Mouse (Mus musculus): ENCODE data around the gene Ltn1. TPM values are rescaled to one million over a fixed set of nuclear protein-coding genes. Genes with fewer than 3 reads are reported as not detected.

Ltn1 gene
- not detected in 2 replicates for polyA plus RNA-seq (2012; ENCODE audit: insufficient read depth, insufficient read length, low replicate concordance, missing spikeins)

DNA sequence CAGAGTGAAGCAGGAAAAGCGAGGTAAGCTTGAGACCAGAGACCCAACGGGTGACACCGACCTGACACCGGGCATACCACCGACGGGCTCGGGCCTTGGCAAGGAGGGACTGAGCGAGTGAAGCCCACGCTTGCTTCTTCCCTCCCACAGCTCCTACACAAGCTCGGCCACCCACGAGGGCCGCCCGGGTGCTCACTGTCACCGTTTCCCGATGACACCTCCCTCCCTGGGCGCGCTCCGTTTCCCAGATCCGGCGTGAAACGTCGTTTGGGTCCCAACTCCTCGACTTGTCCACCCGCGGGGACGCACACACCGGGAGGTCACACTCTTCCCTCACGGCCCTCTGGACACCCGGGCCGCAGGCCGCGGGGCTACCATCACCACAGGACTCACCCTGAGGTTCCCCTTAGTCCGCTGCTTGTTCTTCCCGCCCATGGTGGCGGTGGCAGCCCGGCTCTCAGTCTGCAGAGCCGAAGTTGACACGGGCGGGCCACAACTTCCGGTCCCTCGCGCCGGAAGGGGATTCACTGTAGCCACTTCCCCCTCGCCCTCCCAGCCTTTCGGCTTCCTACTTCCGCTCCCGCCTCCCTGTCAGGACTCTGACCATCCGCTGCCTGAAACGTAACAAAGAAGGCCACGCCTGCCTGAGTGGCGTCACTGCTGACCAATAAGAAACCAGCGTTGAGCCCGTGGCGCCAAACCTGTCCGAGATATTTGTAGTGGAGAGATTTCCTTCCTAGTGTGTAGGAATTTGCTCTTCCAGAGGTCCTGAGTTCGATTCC lies at the start of gene Ltn1:
Gene Ltn1, minus strand, starts transcription at position 580 of the 782 bp plus-strand sequence.
- Histone ChIP-seq H3K27ac (ENCODE audit: insufficient read depth, low read depth, low read length) (no peak within 1 kb of the TSS), H3K4me3 (ENCODE audit: insufficient read depth, low read depth, low read length) (peak within 1 kb of the TSS; percentile 80), H3K4me1 (ENCODE audit: control insufficient read depth, insufficient read depth, low read length) (no peaks in the 10 kb centered on the region)
- TF ChIP-seq POLR2A (IDR thresholded peaks at IDR 0.05; ENCODE audit: insufficient read depth, low read depth, low read length) (peak; percentile 64; the same call in 1 of the 2 replicates), CTCF (IDR thresholded peaks at IDR 0.05; ENCODE audit: insufficient read depth, low read depth, low read length) (no peak)
- WGBS: under 1% methylated on average over 56 of the region's 56 CpGs

- WGBS: 86% methylated on average over 4 of the region's 4 CpGs
- no peaks in the 10 kb centered on the region for H3K4me1 ChIP-seq (ENCODE audit: control insufficient read depth, insufficient read depth, low read length)
- no peak for TF ChIP-seq POLR2A (IDR thresholded peaks at IDR 0.05; ENCODE audit: insufficient read depth, low read depth, low read length)
- no peak for TF ChIP-seq CTCF (IDR thresholded peaks at IDR 0.05; ENCODE audit: insufficient read depth, low read depth, low read length)
- no peak overlapping the region for H3K27ac ChIP-seq (ENCODE audit: insufficient read depth, low read depth, low read length)
- H3K4me3 ChIP-seq (ENCODE audit: insufficient read depth, low read depth, low read length): no peak overlapping the region
These were observed 38.2 kb upstream of the Ltn1 start for GRCm38 (mm10) chr16:87470579-87470978.

GRCm38 (mm10) chr16:87458752-87459151 lies 26.3 kb upstream of the Ltn1 start:
- no peak overlapping the region for H3K4me3 ChIP-seq (ENCODE audit: insufficient read depth, low read depth, low read length)
- WGBS: 98% methylated on average over 3 of the region's 3 CpGs
- H3K4me1 ChIP-seq (ENCODE audit: control insufficient read depth, insufficient read depth, low read length): peaks cover 7% of the 10 kb centered on the region
- H3K27ac ChIP-seq (ENCODE audit: insufficient read depth, low read depth, low read length): no peak overlapping the region
- TF ChIP-seq POLR2A (IDR thresholded peaks at IDR 0.05; ENCODE audit: insufficient read depth, low read depth, low read length) (no peak), CTCF (IDR thresholded peaks at IDR 0.05; ENCODE audit: insufficient read depth, low read depth, low read length) (no peak)

DNA sequence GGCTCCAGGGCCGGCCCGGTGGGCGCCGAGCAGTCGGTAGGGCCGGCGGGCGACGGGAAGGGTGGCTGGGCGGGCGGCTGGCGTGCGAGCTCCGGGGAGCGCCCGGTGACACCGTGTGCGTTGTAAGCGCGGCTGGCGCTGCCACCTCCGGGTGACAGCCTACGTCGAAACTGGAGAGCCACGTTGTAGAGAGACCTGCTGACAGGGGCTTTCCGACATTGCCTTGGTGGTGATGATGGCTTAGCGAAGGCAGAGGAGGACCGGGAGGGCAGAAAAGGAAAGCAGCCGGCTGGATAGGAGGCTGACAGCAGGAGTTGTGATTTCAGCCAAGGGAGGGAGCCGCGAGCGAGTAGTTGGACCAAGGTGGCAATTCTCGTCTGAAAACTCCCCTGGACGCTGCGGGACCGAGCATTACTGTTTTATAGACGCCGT lies 22.8 kb upstream of the Ltn1 start:
- Histone ChIP-seq H3K4me1 (ENCODE audit: control insufficient read depth, insufficient read depth, low read length) (peaks cover 7% of the 10 kb centered on the region), H3K27ac (ENCODE audit: insufficient read depth, low read depth, low read length) (0 out of 2 replicates have a peak overlapping the region, but pooled peaks have one; percentile 61), H3K4me3 (ENCODE audit: insufficient read depth, low read depth, low read length) (peak overlapping the region; percentile 99)
- no peak for TF ChIP-seq CTCF (IDR thresholded peaks at IDR 0.05; ENCODE audit: insufficient read depth, low read depth, low read length)
- peak; percentile 7; the same call in 1 of the 2 replicates for TF ChIP-seq POLR2A (IDR thresholded peaks at IDR 0.05; ENCODE audit: insufficient read depth, low read depth, low read length)
- under 1% methylated on average over 38 of the region's 38 CpGs for WGBS

- 7% methylated on average over 45 of the region's 45 CpGs for WGBS
- no peak for TF ChIP-seq CTCF (IDR thresholded peaks at IDR 0.05; ENCODE audit: insufficient read depth, low read depth, low read length)
- peak; percentile 72 for TF ChIP-seq POLR2A (IDR thresholded peaks at IDR 0.05; ENCODE audit: insufficient read depth, low read depth, low read length)
- H3K27ac ChIP-seq (ENCODE audit: insufficient read depth, low read depth, low read length): peak within 1 kb of the TSS; percentile 61
- H3K4me3 ChIP-seq (ENCODE audit: insufficient read depth, low read depth, low read length): peak within 1 kb of the TSS; percentile 99
- peaks cover 7% of the 10 kb centered on the region for H3K4me1 ChIP-seq (ENCODE audit: control insufficient read depth, insufficient read depth, low read length)
These were observed 22.2 kb upstream of the Ltn1 start, which contains the start of gene Usp16 for GRCm38 (mm10) chr16:87454419-87455179. Gene Usp16 (plus strand): TSS chr16:87454703.

DNA sequence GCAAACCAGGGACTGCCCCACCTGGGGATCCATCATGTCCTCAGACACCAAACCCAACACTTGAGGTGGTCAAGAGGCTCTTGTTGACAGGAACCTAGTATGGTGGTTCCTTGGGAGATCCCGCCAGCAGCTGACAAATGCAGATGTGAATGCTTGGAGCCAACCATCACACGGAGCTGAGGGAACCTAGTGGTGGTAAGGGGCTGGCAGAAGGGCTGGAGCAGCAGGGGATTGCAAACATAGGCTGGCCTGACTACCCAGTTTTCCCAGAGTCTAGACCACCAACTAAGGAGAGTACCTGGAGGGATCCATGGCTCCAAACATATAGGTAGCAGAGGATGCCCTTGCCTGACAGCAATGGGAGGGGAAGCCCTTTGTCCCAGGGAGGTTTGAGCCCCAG lies 20.8 kb upstream of the Ltn1 start:
- WGBS: 81% methylated on average over 2 of the region's 2 CpGs
- Histone ChIP-seq H3K27ac (ENCODE audit: insufficient read depth, low read depth, low read length) (no peak overlapping the region), H3K4me3 (ENCODE audit: insufficient read depth, low read depth, low read length) (no peak overlapping the region), H3K4me1 (ENCODE audit: control insufficient read depth, insufficient read depth, low read length) (peaks cover 7% of the 10 kb centered on the region)
- no peak for TF ChIP-seq POLR2A (IDR thresholded peaks at IDR 0.05; ENCODE audit: insufficient read depth, low read depth, low read length)
- TF ChIP-seq CTCF (IDR thresholded peaks at IDR 0.05; ENCODE audit: insufficient read depth, low read depth, low read length): no peak

- H3K4me1 ChIP-seq (ENCODE audit: control insufficient read depth, insufficient read depth, low read length): peaks cover 5% of the 10 kb centered on the region
- H3K4me3 ChIP-seq (ENCODE audit: insufficient read depth, low read depth, low read length): no peak overlapping the region
- H3K27ac ChIP-seq (ENCODE audit: insufficient read depth, low read depth, low read length): no peak overlapping the region
- 95% methylated on average over 3 of the region's 3 CpGs for WGBS
- no peak for TF ChIP-seq CTCF (IDR thresholded peaks at IDR 0.05; ENCODE audit: insufficient read depth, low read depth, low read length)
- no peak for TF ChIP-seq POLR2A (IDR thresholded peaks at IDR 0.05; ENCODE audit: insufficient read depth, low read depth, low read length)
These were observed 13.1 kb upstream of the Ltn1 start for GRCm38 (mm10) chr16:87445528-87445927.

- H3K27ac ChIP-seq (ENCODE audit: insufficient read depth, low read depth, low read length): no peak overlapping the region
- H3K4me3 ChIP-seq (ENCODE audit: insufficient read depth, low read depth, low read length): no peak overlapping the region
- no peak for TF ChIP-seq POLR2A (IDR thresholded peaks at IDR 0.05; ENCODE audit: insufficient read depth, low read depth, low read length)
- TF ChIP-seq CTCF (IDR thresholded peaks at IDR 0.05; ENCODE audit: insufficient read depth, low read depth, low read length): no peak
- peaks cover 5% of the 10 kb centered on the region for H3K4me1 ChIP-seq (ENCODE audit: control insufficient read depth, insufficient read depth, low read length)
These were observed 12.7 kb upstream of the Ltn1 start for GRCm38 (mm10) chr16:87445110-87445509.

DNA sequence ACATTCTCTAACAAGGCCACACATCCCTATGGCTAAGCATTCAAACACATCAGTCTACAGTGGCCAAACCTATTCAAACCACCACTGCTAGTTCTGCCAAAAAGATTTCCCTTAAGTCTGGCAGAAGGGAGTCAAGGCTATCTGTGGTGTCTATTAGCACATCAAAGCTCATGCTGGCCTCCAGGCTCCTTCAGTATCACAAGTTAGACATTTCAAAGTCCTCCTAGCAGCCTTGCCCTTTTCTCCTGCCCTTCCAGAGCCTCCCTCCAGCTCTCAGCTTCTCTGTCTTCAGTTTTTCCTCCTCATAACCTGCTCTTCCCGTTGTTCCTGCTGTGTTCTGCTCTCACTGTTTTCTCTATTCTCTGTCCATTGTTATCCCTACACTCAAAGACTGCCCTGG lies 11.7 kb upstream of the Ltn1 start:
- TF ChIP-seq CTCF (IDR thresholded peaks at IDR 0.05; ENCODE audit: insufficient read depth, low read depth, low read length) (no peak), POLR2A (IDR thresholded peaks at IDR 0.05; ENCODE audit: insufficient read depth, low read depth, low read length) (no peak)
- H3K4me3 ChIP-seq (ENCODE audit: insufficient read depth, low read depth, low read length): no peak overlapping the region
- peaks cover 5% of the 10 kb centered on the region for H3K4me1 ChIP-seq (ENCODE audit: control insufficient read depth, insufficient read depth, low read length)
- 37% methylated on average over 1 of the region's 1 CpGs for WGBS
- no peak overlapping the region for H3K27ac ChIP-seq (ENCODE audit: insufficient read depth, low read depth, low read length)

All from olfactory bulb, adult 2 months (tissue).